Mouse (Mus musculus) cerebellum, adult (tissue): Measurements from ENCODE around the gene Hhat.

Source experiments
- ATAC-seq: cut with Nextera tagmentation; 2 replicates; pipeline ENCODE4 v1.9.2; 2017; ENCODE audit warnings: mild to moderate bottlenecking, moderate library complexity, mixed read lengths; ENCODE audit not compliant: insufficient number of reproducible peaks, low FRiP score, low TSS enrichment

The Hhat gene

DNA sequence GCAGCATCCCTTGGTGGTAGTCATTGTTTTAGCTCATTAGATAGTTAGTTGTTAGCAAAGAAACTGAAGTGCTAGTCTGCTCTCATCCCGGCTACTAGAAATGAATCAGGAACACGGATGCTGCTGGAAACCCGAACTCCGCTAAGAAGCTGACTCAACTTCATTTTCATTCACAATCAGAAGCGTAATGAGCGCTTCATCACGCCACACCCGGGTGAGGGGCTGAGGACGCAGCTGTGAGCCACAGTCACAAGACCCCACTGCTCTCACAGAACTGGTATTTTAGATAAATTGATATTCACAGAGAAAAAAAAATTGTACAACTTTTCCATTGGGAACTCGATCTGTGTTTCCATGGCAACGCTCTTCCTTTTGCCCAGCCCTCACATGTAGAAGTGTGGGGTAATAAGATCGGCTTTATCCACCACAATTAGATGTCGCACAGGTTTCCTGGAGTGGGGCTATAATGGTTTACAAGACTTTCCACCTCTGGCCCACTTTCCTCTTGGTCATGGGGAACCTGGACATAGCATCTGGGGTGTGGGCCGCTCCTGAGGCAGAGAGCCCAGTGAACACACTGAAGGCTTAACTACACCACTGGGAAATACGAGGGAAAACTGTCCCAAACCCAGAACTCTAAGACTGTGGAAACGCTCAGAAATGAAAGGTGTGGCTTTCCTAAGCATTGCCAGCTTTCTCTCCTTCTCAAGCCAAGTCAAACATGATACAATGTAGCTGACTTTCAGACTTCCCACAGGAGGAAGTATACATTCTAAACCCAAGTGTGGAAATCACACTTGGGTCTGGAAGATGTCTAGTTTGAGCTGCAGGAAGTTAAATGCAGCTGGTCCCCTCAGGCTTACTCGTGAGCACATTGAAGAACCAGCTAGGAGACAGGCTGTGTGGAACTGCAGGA, 14.3 kb upstream of the Hhat start:
- ATAC-seq = no peak

DNA sequence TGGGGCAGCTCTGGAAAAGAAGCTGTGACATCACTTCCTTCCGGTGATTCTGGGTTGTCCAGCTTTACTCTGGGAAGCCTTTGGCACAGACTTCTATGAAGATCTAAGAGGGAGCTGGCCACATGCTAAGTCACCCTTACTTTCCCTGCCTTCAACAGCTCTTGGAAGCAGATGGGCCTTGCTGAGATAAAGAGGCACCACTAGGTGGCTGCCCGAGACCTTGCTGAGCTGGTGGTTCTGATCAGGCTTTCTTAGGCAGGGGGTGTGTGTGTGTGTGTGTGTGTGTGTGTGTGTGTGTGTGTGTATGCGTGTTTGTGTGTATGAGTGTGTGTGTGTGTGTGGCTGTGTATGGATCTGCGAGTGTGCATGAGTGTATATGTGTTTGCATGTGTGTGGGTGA, 13.4 kb upstream of the Hhat start:
- ATAC-seq = no peak

DNA sequence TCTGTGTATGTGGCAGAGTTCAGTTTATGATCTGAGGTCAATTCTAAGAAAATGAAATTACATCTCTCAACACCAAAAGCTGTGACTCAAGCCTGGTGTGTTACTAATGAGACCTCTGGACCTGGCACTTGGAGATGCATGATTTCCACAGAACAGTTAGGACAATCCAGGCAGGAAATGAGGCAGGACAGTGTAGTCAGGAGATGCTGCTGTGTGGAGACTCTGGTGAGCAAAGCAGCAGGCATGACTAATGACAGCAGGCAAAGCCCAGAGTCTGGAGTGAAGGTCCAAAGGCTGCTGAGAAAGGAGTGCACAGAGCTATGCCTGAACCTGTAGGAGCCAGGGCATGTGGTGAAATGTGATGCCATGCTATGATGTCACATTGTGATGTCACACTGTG, 10.2 kb upstream of the Hhat start:
- no peak for ATAC-seq

DNA sequence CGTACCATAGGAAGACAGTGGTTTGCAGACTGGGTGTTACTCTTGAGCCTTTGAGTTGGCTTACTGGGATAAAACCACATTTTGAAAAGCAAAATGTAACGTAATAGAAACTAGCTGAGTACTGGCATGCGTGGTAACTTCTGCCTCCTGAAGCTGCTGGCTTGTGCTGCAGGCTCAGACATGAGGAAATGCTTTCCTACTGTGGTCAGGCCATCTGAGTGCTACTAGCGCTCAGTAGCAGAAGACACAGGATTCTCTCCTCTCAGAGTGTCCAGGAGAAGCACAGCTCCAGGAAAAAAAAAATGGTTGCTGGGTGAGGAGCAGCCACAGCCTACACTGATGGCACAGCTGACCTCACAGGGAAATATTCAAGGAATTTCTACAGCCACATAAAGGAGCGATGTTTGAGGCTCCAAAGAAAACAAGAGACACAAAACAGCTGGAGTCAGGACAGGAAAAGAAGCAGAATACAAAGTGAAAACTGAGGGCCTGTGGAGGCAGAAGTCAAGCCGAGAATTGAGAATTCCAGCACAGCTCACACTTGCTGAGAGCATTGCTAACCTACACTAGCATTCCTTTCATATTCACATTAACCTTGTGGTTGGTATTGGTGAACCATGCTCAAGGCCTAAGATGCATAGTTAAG, 8.0 kb upstream of the Hhat start:
- ATAC-seq = no peak

DNA sequence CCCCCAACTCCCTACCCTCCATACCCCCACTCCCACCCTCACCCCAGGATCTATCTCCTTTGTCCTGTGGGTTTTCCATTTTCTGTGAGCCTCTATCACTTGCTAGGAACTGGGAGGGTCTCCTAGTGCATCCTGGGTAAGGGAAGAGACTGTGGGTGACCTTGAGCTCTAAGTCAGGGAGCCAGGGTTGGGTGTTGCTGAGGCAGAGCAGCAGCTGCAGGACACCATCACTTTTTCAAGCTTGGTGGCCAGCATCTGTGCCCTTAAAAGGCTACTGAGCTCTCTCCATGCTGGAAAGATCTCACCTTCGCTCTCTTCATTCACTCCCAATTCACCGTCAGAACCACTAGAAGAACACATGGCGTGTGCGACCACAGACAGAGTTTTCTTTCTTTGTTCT, 7.2 kb upstream of the Hhat start:
- no peak for ATAC-seq

DNA sequence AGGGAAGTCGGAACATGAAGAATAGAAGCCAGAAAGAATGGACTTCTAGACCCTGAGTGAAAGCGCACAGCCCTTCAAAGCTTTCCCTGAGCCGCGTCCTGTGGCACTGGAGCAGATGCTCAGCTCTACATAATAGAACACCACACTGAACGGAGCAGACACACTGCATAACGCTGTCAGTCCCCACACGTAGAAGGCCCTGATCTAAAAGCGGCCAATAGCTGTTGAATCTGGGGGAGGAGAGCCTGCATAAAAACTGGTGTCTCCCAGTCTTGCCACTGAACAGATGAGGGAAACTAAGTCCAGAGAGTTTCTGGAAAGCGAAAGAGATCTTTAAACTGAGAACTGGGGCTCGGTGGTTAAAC, 911 bp downstream of the Hhat start:
- ATAC-seq = peak; percentile 74

DNA sequence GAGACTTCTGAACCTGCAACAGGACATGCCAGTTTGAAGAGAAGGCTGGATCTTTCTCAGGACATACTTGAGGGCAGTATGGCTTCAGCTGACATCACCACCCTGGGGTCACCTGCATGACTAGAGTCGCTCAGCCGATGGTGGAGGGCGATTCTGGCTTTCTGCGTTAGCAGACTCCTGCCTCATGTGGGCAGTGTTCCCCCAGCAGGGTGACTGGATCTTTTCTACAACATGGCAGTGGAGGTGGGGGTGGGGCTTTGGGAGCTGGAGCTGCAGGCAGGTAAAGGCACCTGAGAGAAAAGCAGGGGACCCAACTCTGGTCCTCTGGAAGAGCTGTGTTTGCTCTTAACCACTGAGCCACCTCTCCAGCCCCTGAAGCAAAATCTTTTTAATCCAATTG, 5.5 kb downstream of the Hhat start:
- no peak for ATAC-seq

DNA sequence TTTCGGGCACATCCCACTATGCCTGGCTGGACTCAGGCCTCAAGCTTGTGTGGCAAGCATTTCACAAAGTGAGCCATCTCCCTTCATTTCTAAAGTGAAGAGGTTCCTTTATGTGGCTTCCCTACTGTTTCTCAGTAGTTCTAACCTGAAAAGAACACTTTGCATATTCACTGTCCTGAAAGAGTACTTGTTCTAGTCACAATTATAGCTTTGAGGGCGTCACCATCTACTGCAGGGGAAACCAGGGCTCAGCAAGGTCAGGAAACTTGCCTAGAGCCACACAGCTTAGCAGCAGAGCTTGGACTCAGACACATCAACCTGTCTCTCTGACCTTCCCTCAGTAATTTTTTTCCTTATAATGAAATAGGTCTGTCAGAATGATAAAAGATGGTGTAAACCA, 6.5 kb downstream of the Hhat start:
- ATAC-seq = no peak

DNA sequence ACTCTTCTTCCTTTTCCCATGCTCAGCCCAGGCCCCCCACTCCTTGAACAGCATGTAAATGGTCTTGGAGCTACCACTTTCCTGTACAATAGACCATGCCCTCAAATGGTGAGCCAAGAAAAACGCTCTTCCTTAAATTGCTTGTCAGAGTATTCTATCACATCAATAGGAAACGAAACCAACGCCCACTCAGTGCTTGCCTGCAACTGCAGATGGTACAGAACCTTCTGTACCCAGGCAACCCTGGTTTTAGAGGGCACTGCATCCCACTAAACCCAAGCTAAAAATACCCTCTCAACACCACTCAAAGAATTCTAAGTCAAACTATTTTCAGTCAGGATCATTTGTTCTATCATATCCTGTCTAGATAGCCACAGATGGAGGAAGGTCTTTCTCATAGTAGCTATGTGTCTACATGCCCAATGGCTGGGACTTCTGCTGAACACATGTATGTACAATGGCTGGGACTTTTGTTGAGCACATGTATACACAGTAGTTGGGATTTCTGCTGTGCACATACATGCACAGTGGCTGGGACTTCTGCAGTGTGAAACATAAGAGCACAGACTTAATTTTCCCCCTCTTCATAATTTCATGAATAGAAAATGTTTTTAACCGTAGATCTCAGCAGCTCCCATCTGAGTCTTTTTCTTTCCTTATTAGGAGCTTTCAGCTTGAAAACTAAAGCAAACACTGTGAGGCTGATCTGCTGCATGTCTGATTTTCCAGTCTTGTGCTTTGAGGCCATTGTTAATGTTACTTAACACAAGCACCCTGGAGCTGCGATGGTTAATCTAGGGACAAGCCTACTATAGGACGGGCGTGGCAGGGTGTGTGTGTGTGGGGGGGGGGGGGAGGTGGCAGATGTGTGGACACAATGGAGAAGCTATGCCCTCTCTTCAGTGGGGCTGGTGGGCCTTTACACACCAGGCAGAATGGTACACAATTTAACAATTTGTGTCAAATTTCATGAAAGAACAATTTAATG, 7.8 kb downstream of the Hhat start:
- ATAC-seq = no peak

DNA sequence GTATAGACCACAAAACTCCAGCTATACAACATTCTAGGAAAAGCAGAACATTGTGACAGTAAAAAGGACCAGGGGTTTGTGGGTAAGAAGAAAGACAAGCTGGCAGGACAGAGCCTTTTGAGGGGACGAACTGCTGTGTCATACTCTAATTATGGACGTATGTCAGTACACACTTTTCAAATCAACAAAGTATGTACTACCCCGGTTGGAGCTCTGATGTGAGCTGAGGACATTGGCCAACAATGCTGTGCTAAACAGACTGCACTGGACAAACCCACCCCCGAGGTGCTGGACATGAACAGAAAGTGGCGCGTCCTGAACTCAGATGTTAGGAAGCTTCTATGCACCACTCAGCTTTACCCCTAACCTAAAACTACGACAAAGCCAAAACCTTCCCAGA, 14.3 kb downstream of the Hhat start:
- no peak for ATAC-seq

DNA sequence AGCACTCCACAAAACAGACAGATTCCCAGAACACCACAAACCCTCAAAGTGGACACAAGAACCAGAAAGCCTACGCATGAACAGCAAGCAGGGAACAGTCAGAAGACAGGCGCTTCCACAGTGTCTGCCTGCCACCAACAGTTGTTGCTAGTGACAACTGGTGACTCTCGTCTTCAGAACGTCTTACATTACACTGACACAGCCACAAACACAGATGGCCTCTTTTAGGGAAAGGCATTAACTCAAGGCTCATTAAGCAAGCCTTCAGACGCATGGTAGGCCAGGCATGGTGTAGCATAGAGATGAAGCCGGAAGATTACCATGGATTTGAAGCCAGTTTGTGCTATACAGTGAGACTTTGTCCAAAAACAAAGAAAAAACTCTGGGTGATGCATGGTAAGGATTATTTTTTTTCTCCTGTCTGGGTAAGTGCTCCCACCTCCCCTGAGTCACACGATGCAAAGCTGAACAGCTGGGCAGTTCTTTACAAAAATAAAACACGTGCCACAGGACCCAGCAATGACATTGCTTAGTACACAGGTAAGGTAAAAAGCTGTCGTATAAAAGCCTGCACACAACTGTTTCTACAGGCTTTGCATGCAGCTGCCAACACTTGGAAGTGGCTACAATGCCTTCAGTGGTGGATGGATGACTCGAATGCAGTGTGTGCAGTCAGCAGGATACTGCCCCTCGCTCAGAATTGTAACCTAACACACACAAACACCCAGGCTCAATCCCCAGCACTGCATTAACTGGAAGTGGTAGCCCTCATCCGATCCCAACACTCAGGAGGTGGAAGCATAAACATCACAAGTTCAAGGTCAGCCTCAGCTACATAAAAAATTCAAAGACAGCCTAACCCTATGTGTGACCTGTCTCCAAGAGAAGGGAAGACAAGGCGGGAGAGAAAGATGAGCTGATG, 15.1 kb downstream of the Hhat start:
- ATAC-seq = no peak

DNA sequence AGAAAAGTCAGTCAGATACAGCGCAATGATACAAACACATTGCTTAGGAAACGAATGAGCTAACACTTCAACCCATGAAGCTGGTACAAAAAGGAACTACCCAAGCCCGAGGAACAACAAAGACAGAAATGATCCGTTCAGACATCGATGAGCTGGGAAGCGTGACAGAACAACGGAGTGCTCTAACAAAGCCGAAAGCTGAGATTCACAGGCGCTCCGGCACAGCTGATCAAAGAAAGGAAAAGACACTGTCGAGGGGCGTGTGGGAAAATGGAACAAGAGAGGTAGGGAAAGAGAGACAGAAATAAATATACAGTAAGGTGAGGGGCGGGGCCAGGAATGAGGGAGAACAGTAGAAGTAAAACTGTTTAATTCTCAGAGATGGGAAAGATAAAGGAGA, 15.8 kb downstream of the Hhat start:
- ATAC-seq = no peak

DNA sequence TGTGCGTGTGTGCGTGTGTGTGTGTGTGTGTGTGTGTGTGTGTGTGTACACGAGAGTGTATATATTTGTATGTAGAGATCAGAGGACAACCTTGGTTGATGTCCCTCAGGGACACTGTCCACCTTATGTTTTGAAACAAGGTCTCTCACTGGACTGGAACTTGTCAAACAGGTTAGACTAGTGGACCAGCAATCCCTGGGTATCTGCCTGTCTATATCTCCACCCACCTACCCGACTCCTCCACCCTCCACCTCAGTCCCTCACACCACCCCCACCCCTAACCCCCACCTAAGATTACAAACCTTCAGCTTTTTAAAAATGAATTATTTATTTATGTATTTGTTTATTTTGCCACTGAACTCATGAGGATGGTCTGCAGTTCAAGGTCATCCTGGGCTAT, 16.8 kb downstream of the Hhat start:
- no peak for ATAC-seq

DNA sequence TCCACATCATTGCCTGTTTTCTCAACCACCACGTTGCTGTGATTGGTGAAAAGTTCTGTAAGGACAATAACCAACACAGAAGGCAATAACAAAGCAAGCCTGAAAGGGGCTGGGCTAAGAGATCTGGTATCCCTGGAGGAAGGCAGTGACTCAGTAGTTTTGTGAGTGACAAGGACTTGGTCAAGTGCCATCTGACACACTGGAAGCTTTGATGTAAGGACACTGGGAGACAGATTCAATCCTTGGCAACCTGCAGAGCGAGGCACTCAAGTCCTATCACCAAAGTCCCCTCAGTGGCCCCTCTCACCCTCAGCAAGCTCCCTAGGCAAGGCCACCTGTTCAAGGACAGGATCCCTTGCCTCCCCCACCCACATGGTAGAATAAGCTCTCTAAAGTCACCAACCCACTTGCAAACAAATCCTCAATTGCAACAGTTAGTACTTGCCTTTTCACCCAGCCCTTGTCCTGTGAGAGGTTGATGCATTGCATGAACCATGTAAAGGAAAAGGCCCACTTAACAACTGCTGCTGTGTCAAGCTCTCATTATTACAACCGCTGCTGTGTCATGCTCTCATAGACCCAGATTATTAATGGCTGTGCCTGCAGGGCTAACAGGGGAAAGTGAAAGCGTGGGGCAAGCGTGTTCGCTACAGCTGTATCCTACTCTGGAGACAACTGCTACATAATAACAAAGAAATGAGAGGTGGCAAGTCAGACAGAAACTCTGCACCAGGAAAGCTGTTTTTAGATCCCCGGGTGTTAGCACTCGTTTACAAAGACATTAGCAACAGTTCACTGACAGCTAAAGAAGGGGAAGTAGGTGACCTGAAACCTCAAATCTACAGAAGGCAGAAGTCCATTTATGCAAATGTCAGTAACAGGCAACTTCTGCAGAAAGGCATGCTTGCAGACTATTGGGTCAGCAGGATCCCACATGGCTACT, 18.1 kb downstream of the Hhat start:
- ATAC-seq = no peak

DNA sequence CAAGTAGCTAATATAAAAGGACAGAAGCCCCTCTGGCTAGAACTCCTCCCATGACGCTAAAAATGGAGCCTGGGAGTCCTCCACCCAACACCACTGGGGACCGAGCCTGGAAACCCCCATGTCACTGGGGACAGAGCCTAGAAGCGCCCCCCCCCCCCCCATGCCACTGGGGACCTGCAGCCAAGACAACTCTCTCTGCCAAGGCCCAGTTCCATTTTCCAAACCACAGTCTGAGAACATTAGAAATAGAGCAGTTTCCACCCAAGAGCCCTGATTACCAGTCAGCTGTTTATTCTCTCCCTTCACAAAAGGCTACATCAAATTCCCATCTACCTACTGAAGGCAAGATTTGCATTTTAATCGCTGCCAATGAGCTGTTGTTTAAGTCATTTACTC, 21.0 kb downstream of the Hhat start:
- ATAC-seq = no peak

DNA sequence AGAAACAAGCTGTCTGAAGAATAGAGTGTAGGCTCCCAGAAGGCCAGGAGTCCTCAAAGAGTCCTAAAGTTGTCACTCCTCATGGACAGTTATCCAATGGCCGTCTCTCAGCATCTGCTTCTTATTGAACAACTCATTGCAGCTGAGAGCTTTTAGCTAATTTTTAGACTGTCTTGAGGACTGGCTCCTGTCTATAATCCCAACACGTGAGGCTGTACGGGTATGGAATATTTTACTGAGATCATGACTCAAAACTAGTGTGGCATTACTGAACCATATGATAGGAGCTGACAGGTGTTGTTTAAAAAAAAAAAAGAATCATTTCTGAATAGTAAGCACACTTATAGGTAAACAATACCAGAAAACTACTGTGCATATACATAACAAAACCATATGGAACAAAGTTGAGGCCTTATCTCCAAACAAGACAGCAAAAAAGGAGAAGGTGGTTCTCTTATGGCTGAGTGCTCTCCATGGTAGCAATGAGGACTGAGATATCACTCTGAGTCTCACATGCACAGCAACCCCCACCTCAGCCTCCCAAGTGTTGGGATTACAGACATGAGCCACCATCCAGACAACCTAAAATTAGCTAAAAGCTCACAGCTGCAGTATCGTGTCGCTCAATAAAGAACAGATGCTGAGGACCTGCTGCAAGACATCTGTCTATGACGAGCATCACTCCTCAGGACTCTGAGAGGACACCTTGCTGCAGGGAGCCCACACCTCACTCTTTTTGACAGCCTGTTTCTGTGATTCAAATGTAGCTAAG, 21.6 kb downstream of the Hhat start:
- no peak for ATAC-seq

DNA sequence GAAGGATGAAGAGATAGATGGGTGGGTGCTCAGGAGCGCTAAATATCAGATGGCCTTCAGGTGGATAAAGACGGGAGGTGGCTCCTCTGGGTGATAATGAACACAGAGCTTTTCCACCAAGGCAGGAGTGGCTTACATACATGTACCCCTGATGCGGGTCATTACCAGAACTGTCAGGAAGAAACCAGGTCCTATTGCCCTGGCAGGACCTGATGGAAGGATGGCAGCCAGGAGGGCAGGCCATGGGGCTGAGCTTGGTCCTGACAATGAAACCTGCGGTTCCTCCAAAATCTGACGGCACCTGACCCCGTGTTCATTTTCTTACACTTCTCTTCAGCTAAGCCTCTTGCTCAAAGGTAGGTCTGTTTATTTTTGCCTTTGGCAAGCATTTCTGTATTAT, 24.8 kb downstream of the Hhat start:
- no peak for ATAC-seq
